Mouse (Mus musculus) embryonic facial prominence, embryonic 10.5 days (tissue): ENCODE data around the gene Riiad1. TPM values are rescaled to one million over a fixed set of nuclear protein-coding genes. Genes with fewer than 3 reads are reported as not detected.
A peak's percentile ranks its signal among the peaks of the same experiment; 100 is the strongest.

Experiments
- DNase-seq: peaks from one replicate; pipeline ENCODE4 v3.0.0-alpha.2; 2017; ENCODE audit warnings: low spot score
- H3K27ac ChIP-seq: fragments of 300-500 bp; sonication (generic); replicated peaks from 2 replicates; pipeline ENCODE4 v1.5.1; 2016; ENCODE audit warnings: mild to moderate bottlenecking
- H3K27me3 ChIP-seq: fragments of 300-500 bp; sonication (generic); replicated peaks from 2 replicates; pipeline ENCODE4 v1.6.1; 2016; ENCODE audit warnings: low read depth, mild to moderate bottlenecking; ENCODE audit not compliant: poor library complexity, severe bottlenecking
- H3K36me3 ChIP-seq: fragments of 300-500 bp; sonication (generic); replicated peaks from 2 replicates; pipeline ENCODE4 v1.6.1; 2016; ENCODE audit warnings: mild to moderate bottlenecking, moderate library complexity
- H3K4me1 ChIP-seq: fragments of 300-500 bp; sonication (generic); 2 replicates; pipeline ENCODE4 v1.6.1; 2016
- H3K4me3 ChIP-seq: fragments of 300-500 bp; sonication (generic); 2 replicates; pipeline ENCODE4 v1.5.1; 2016; ENCODE audit warnings: mild to moderate bottlenecking, moderate library complexity
- H3K9me3 ChIP-seq: fragments of 300-500 bp; sonication (generic); 2 replicates; pipeline ENCODE4 v1.6.1; 2016; ENCODE audit warnings: mild to moderate bottlenecking
- WGBS: fragments of 180-500 bp; shearing (Covaris S2); methylation state at CpG from one replicate; pipeline ENCODE4 v1.1.7; 2016; 5-methylcytosine and 5-hydroxymethylcytosine counted together
- polyA plus RNA-seq: library from polyadenylated mRNA; unstranded; fragments of >200 nt; fragmentation: Nextera tagmentation; extraction: Ambion mirVana; gene quantifications from 2 replicates; pipeline ENCODE4 v1.2.1, GENCODE M21; 2016

Riiad1 gene
- 1.8 and 3.2 TPM in 2 replicates for polyA plus RNA-seq

DNA sequence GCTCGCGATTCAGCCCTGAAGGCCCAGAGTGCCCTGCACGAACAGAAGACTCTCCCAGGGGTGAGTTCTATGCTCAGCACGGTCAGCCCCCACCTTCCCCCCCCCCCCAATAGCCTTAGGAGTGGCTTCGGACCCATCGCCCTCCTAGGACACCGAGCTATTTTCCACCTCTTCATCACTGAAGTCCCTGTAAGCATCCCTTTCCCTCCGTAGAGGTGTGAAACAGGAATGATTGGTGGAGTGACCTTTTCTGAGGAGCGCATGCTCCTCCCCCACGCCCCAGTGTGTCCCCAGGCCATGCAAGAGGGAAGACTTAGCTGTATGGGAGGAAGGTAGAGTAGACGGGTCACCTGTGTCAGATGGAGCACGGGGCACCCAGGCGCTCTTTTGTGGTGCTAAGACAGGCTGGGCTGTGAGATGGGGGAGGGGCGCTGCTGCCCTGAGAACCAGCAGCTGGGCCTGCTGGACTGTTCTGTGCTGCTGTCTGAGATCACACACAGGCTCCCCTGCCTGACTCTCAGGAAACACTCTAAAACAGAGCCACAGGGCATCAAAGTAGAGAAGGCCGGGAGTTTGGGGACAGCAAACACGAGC is at the start of gene Riiad1:
Riiad1 (minus strand) TSS at position 51 of the 594 bp plus-strand sequence.
- Histone ChIP-seq H3K27me3 (peaks cover 39% of the 10 kb centered on the region), H3K36me3 (no peaks in the 10 kb centered on the region), H3K4me1 (peaks cover 72% of the 10 kb centered on the region), H3K27ac (peak within 1 kb of the TSS; percentile 73; the same call in 1 of the 2 replicates), H3K4me3 (peak within 1 kb of the TSS; percentile 55), H3K9me3 (no peaks in the 10 kb centered on the region)
- no peak for DNase-seq
- WGBS = 10% methylated on average over 16 of the region's 16 CpGs

DNA sequence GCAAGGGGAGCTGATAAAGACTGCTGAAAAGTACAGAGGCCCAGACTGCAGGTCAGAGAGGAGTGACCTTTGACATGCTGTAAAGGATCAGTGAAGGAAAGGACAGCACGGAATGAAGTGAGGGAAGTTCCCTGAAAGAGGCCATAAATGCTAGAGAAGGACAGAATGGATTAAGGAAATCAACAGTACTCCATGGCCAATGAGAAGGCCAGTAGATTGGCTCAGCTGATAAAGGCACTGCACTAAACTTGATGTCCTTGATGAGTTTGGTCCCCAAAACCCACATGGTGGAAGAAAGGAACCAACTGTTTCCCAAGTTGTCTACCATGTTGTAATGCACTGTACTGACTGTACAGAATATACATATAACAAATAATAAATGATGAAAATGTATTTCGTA is 46.6 kb upstream of the Riiad1 start:
- H3K4me1 ChIP-seq = no peaks in the 10 kb centered on the region
- no peak overlapping the region for H3K27ac ChIP-seq
- H3K27me3 ChIP-seq = no peaks in the 10 kb centered on the region
- H3K9me3 ChIP-seq = no peaks in the 10 kb centered on the region
- peaks cover 81% of the 10 kb centered on the region for H3K36me3 ChIP-seq
- no peak overlapping the region for H3K4me3 ChIP-seq
- 81% methylated on average over 2 of the region's 2 CpGs for WGBS
- DNase-seq = no peak

DNA sequence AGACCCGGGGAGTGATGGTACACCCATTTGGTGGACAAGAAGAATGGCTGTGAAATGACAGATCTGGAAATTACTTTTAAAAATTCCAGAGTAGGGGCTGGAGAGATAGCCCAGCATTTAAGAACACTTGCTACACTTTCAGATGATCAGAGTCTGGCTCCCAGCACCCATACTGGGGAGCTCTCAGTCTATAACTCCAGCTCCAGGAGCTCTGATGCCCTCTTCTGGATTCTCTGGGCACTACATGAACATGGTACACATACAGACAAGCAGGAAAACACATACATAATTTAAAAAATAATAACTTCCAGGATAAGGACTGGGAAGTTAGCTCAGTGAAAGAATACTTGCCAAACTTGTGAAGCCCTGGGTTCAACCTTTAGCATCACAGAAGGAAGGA is 26.5 kb upstream of the Riiad1 start:
- no peaks in the 10 kb centered on the region for H3K27me3 ChIP-seq
- no peak for DNase-seq
- WGBS = 97% methylated on average over 1 of the region's 1 CpGs
- H3K36me3 ChIP-seq = peaks cover 75% of the 10 kb centered on the region
- H3K4me3 ChIP-seq = no peak overlapping the region
- no peaks in the 10 kb centered on the region for H3K4me1 ChIP-seq
- H3K27ac ChIP-seq = no peak overlapping the region
- no peaks in the 10 kb centered on the region for H3K9me3 ChIP-seq

DNA sequence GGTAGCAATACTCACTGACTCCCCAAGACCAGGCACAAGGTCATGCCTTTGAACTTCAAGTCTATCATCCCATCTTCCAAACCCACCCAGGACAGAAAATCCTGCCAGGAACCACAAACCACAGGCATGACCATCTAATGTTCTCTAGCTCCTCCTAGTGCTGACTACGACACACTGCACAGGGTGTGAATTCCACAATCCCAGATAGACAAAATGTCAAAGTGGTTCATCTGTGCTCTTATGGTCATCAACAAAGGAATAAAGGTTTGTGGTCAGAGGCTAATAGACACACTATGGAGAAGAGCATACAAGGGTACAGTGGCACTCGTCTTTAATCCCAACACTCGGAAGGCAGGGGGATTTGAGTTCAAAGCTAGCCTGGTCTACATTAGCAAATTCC is 22.1 kb upstream of the Riiad1 start:
- H3K4me1 ChIP-seq = no peaks in the 10 kb centered on the region
- H3K4me3 ChIP-seq = no peak overlapping the region
- H3K27ac ChIP-seq = no peak overlapping the region
- H3K9me3 ChIP-seq = no peaks in the 10 kb centered on the region
- H3K36me3 ChIP-seq = peaks cover 73% of the 10 kb centered on the region
- no peak for DNase-seq
- no peaks in the 10 kb centered on the region for H3K27me3 ChIP-seq
- WGBS = 76% methylated on average over 3 of the region's 3 CpGs

DNA sequence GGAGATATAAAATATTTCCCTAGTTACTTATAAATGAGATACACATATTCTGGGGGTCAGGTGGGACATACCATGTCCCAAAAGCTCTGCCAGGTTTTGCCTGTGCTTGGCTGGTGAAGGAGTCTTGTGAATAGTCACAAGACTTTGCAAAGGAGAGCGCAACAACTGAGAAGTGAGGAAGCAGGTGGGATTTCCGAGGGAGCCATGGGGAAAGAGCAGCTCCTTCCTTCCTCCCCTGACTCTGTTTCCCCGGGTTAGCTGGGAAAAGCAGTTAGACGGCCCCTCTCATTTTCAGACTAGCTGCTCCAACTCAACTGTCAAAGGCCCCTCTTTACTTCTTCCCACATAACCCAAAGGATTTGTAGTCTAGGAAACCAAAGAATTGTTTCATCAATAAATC is 17.0 kb upstream of the Riiad1 start:
- Histone ChIP-seq H3K36me3 (peaks cover 80% of the 10 kb centered on the region), H3K27ac (no peak overlapping the region), H3K27me3 (no peaks in the 10 kb centered on the region), H3K9me3 (no peaks in the 10 kb centered on the region), H3K4me1 (no peaks in the 10 kb centered on the region), H3K4me3 (no peak overlapping the region)
- DNase-seq = no peak
- WGBS = 86% methylated on average over 4 of the region's 4 CpGs

DNA sequence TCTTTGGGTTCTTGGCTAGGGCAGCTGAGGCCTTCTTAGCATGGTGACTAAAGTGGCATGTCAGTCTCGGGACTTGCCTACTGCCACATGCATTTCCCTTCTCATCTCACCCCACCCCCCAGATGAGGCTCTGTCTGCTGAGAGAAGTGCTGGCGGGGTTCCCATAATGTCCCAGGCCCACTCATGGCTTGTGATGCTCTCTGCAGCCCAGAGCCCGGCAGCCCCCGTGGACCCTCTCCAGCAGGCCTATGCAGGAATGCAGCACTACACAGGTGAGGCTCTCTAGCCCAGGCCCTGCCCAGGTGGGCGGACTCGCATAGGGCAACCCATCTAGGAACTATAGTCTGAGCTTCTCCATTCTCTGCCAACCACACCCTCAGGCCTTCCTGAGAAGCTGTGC is 7.4 kb upstream of the Riiad1 start:
- WGBS = 81% methylated on average over 6 of the region's 6 CpGs
- Histone ChIP-seq H3K4me1 (peaks cover 37% of the 10 kb centered on the region), H3K27me3 (no peaks in the 10 kb centered on the region), H3K9me3 (no peaks in the 10 kb centered on the region), H3K36me3 (peaks cover 38% of the 10 kb centered on the region), H3K4me3 (no peak overlapping the region), H3K27ac (no peak overlapping the region)
- DNase-seq = no peak

DNA sequence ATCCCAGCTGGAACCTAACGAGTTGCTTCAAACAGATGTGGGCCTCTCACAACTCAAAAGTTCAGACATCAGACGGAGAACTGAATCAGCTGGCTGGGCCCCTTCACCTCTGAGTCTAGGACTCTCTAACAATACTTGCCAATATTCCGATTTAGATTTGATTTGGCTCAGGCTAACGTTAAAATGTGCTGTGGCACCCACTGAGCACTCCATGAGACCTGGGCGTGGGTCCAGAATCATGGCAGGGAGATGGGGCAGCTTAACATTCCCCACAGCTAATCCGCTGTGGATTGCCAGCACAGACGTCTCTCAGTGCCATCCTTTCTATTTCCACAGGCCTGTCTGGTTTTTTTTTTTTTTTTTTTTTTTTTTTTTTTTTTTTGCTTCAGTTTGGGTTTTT is 5.8 kb upstream of the Riiad1 start:
- WGBS = 77% methylated on average over 7 of the region's 7 CpGs
- Histone ChIP-seq H3K9me3 (no peaks in the 10 kb centered on the region), H3K27ac (no peak overlapping the region), H3K36me3 (peaks cover 27% of the 10 kb centered on the region), H3K4me1 (peaks cover 45% of the 10 kb centered on the region), H3K4me3 (no peak overlapping the region), H3K27me3 (peaks cover 9% of the 10 kb centered on the region)
- no peak for DNase-seq

DNA sequence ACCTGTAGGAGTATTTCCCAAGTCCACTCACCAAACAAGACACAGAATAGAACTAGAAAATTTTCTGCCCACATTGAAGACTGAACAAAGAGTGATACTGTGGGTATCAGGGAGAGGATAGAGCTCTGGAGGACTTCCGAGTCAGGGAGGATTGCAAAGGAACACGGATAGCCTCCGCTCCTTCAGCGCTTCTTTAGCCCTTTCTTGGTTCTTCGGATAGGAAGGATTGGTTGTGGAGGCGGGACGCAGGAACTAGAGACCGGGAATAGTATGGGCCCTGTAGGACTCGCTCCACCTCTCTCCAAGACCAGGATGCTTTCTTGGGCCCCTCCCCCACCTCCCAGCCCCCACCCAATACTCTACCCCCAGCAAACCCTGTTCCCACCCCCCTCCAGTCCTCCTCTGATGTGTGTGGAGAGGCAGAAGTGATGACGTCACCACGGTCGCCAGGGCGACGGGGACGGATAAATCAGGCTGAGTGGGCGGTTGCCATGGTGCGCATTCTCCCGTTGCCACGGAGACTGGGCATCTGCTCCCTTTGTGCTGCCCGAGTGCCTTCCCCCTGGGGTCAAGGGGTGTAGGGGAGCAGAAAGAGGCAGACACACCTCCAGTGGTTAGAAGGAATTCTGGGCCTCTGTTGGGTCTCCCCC is 3.8 kb upstream of the Riiad1 start:
- H3K36me3 ChIP-seq = peaks cover 10% of the 10 kb centered on the region
- H3K4me1 ChIP-seq = peaks cover 60% of the 10 kb centered on the region
- no peaks in the 10 kb centered on the region for H3K9me3 ChIP-seq
- H3K27ac ChIP-seq = peak overlapping the region; percentile 73
- peak; percentile 87 for DNase-seq
- 12% methylated on average over 20 of the region's 20 CpGs for WGBS
- H3K4me3 ChIP-seq = peak overlapping the region; percentile 33
- H3K27me3 ChIP-seq = peaks cover 29% of the 10 kb centered on the region

DNA sequence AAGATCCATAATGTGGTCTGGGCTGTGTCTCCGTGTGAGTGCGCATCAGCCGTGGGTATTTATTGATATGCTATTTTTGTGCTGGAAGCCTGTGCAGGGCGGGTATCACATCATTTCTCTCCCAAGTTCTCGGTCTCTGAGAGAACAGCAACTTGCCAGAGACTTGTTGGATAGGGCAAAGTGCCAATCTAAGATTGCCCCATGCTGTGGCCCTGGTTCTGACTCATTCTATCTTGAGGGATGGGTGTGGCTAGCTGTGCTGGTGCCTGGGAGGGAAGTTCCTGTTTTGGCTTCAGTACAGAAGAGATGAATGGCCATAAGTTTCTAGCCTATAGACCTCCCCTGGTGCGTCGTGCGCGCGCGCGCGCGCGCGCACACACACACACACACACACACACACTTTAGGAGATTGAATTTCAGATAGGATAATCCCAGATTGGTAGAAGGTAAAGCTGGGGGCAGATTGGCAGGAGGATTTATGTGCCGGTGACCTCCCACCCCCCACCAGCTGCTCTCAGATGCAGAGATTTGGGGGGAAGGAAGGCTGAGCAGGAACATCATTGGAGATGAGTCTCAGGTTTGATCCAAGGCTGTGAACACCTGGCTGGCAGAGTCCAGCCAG is 2.7 kb upstream of the Riiad1 start:
- no peak for DNase-seq
- Histone ChIP-seq H3K36me3 (peaks cover 4% of the 10 kb centered on the region), H3K4me3 (no peak overlapping the region), H3K27me3 (peaks cover 39% of the 10 kb centered on the region), H3K4me1 (peaks cover 68% of the 10 kb centered on the region), H3K27ac (no peak overlapping the region), H3K9me3 (no peaks in the 10 kb centered on the region)
- whole genome bisulfite sequencing = 81% methylated on average over 17 of the region's 17 CpGs

DNA sequence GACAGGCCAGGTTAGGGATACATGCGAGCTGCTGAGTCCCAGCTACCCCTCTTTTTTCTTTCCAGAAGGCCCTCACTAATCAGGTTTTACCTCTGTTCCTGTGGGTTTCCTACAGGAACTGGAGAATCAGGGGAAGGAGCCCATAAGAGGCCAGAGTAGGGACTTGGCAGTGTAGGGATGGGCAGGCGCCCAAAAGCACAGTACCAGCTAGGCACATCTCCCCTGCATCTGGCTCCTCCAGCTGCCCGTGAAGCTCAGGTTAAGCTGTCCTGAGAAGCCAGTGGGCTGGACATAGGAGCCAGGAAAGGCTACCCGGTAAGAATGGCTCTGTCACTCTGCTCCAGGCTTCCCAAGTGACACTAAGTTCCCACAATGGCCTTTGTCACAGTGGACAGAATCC is 1.3 kb upstream of the Riiad1 start:
- Histone ChIP-seq H3K4me3 (no peak overlapping the region), H3K4me1 (peaks cover 72% of the 10 kb centered on the region), H3K27ac (no peak overlapping the region), H3K9me3 (no peaks in the 10 kb centered on the region), H3K27me3 (peaks cover 39% of the 10 kb centered on the region), H3K36me3 (no peaks in the 10 kb centered on the region)
- no peak for DNase-seq
- 61% methylated on average over 4 of the region's 4 CpGs for WGBS

DNA sequence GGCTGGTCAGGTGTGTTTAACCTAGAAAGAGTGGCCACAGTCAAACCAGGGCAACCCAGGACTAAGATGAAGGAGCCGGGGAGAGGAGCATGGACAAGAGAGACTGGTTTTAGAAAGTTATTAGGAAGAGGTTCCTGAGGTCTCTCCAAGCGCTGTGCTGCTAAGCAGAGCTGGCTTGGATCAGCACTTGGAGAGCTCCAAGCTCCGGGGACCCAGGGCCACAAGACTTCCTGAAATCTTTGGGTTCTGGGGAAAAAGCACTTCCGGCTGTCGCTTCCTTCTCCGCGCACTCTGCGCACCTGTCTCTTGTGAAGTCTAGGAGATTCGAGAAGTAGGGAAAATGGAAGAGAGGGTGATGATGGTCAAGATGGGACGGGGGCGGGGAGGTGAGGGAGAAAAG is 577 bp downstream of the Riiad1 start:
- Histone ChIP-seq H3K4me3 (peak overlapping the region; percentile 55), H3K27me3 (peaks cover 39% of the 10 kb centered on the region), H3K9me3 (no peaks in the 10 kb centered on the region), H3K36me3 (no peaks in the 10 kb centered on the region), H3K27ac (0 out of 2 replicates have a peak overlapping the region, but pooled peaks have one; percentile 73), H3K4me1 (peaks cover 64% of the 10 kb centered on the region)
- peak; percentile 60 for DNase-seq
- 4% methylated on average over 11 of the region's 11 CpGs for WGBS

DNA sequence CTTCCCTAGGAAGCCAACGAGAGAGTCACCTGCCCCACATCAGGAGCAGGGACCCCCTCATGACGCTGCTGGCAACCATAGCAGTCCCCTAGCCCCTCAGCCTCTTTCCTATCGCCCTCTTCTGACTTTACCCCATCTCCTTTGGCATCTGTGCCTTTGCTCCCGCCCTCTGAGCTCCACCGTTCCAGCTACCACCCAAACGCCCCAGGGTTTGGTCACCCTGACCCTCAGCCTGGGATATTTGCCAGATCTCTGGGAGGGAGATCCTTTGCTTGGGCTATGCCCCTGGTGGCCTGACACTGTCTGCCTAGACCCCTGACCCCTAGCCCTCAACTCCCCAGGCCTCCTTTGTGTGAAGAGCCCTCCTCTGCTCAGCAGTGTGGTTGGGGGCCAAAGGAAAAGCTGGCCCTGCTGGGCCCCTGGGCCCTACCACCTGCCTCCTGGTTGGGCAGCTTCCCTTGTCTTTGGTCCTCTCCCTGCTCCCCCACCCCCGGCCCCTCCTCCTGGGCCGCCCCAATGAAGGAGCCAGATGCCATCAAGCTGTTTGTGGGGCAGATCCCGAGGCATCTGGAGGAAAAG is 1.5 kb downstream of the Riiad1 start:
- H3K27ac ChIP-seq = peak overlapping the region; percentile 73
- H3K4me1 ChIP-seq = peaks cover 55% of the 10 kb centered on the region
- WGBS = 7% methylated on average over 9 of the region's 9 CpGs
- DNase-seq = no peak
- no peaks in the 10 kb centered on the region for H3K36me3 ChIP-seq
- peak overlapping the region; percentile 55 for H3K4me3 ChIP-seq
- H3K27me3 ChIP-seq = peaks cover 39% of the 10 kb centered on the region
- H3K9me3 ChIP-seq = no peaks in the 10 kb centered on the region
